Mouse (Mus musculus): ENCODE data around the gene Zkscan7.

Zkscan7 gene

DNA sequence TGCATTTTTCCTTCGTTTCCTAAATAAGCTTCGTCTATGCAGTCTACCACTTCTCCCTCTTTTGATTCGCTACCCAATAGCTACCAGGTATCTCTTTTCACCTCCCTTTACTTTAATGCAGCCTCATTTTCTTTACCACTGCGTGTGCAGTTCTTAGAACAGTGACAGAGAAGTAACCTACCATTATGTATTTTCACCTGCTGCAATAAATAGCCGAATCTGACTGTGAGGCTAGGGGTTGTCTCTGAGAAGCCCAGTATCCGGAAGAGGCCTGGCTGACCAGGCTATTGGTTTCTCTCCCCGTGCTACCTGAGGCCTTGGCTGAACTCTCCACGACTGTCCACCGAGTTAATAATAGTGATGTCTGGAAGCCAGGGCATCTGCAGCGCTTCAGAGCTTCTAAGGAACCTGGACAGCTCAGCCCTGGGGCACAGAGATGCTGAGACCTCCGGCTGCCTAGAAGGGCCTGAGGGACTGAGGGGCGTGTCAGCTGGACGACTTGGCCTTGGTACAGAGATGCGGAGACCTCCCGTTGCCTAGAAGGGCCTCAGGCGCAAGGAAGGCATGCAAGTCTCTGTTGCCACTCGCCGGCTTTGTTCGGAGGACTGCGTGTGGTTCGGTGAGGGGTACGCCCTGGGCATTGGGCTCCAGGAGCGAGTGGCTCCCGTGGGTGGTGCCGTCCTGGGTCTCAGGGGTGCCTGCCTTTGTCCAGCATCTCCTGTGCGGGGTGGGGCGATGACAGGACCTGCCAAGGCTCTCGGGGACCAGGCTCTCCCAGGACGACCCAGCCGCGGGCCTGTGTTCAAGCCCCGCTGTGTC lies 17.4 kb downstream of the Zkscan7 start:
- DNase-seq (ENCODE audit: low read depth, low spot score), result peak; percentile 80

DNA sequence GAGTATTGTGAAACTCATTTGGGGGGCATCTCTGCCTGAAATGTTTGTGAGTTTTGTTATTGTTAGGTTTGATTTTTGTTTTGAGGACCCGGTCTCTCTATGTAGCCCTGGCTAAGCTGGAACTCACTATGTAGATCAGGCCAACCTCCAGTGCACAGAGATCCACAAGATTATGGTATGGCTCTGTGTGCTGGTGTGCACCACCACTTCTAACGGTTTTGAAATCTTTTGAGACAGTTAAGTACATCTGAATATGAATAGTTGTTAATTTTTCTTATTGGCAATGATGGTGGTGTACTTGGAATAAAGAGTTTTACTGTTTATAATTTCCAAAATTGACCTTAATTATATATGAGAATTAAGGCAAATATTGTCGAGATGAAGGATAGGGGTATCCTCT lies 37.0 kb downstream of the Zkscan7 start:
- DNase-seq (ENCODE audit: low read depth, low spot score), result no peak

DNA sequence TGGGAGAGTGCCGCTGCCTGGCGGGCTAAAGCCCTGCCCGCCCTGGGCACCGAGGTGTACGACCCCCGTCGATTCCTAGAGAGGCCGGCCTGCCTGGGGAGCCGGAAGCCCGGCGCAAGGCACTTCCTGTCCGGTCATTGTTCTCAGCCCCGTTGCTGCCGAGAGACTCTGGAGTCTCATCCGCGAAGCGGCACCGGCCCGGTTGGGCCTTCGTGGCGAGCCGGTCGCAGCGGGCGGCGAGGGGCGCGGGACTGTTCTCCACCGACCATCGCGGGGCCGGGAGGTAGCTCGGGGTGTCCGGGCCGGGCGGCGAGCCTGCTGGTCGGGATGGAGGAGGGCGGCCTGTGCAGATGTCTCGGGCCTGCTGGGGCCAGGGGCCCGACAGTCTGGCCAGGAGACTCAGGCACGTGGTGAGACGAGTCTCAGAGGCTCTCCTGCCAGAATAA lies 37.5 kb downstream of the Zkscan7 start, which contains the start of gene Zfp105:
TSS of gene Zfp105 (plus strand) at position 137 of the 446 bp plus-strand sequence.
- peak; percentile 84 for DNase-seq (ENCODE audit: low read depth, low spot score)

DNA sequence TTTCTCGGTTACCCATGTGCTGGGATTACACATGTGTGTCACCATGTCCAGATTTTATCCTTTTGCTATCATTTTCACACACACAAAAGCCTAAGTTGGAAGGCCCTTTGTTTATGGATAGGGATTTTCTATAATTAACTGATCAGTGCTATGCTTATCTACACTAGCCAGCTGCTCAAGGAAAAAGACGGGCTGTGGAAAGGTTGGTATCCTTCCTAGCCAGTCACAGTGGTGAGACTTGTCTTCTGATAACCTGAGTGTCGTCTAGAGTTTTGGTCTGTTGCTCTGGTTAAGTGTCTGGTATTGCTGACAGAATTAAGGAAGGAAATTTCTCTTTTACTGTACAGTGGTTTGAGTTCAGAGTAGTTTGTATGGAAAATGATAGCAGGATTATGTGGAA lies 43.4 kb downstream of the Zkscan7 start:
- DNase-seq (ENCODE audit: low read depth, low spot score), result no peak

All from forelimb bud, embryonic 11.5 days (tissue).